Comparison of ENCODE assay signal across 10 mouse cellular contexts in the genomic region with DNA sequence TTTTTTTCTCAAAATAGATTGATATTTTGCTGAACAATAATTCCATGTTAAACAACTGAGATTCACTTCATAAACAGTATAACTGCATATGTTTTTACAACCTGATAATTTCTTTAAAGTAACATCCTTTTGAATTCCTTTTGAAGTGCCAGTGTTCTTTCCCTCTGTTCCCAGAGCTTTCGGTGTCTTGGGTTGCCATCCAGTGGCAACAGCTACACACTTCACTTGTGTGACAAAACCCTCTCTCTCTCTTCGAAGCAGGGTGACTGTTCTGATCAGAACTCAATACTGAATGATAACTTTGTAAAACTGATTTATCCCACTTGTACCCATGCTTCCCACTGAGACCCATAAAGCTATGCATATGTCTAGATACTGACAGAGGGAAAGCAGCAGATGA.
DNase-seq lines count a peak whose midpoint lies in the region; ATAC-seq and TF ChIP-seq lines count a peak whose summit lies in the region.
"Had no signal": no experiment of that assay in that cellular context is flagged by ENCODE, and none has a peak within 500 bp of the region (broad histone marks: within the 10 kb centered on the region; RNA-seq: fewer than 3 reads in every experiment).

No protein-coding gene starts in this region.

- no peaks in the 10 kb centered on the region for H3K9me3 ChIP-seq in hindbrain, embryonic 15.5 days
- no peaks in the 10 kb centered on the region for H3K9me3 ChIP-seq in hindbrain, embryonic 11.5 days (ENCODE audit: control insufficient read depth, low read length)
- no peaks in the 10 kb centered on the region for H3K9me3 ChIP-seq in liver, embryonic 14.5 days (ENCODE audit: control insufficient read depth, low read length)
- no peaks in the 10 kb centered on the region for H3K9me3 ChIP-seq in liver, embryonic 12.5 days (replicated peaks)
- H3K9me3 ChIP-seq in heart, embryonic 10.5 days: no peaks in the 10 kb centered on the region

- H3K9ac ChIP-seq in hindbrain, embryonic 15.5 days: no peak overlapping the region
- H3K9ac ChIP-seq in hindbrain, embryonic 11.5 days (ENCODE audit: low read depth, low read length): no peak overlapping the region
- no peak overlapping the region for H3K9ac ChIP-seq in liver, embryonic 14.5 days (replicated peaks)
- no peak overlapping the region for H3K9ac ChIP-seq in liver, embryonic 12.5 days

- no peaks in the 10 kb centered on the region for H3K4me1 ChIP-seq in hindbrain, embryonic 15.5 days (replicated peaks)
- no peaks in the 10 kb centered on the region for H3K4me1 ChIP-seq in hindbrain, embryonic 11.5 days (replicated peaks; ENCODE audit: control insufficient read depth, insufficient read depth, low read length)
- no peaks in the 10 kb centered on the region for H3K4me1 ChIP-seq in liver, embryonic 14.5 days (replicated peaks; ENCODE audit: control insufficient read depth in 2 of 2, insufficient read depth in 2 of 2, low read length in 1 of 2)
- no peaks in the 10 kb centered on the region for H3K4me1 ChIP-seq in liver, embryonic 12.5 days
- H3K4me1 ChIP-seq in heart, embryonic 10.5 days: no peaks in the 10 kb centered on the region

- DNase-seq in hindbrain, embryonic 11.5 days (ENCODE audit: low spot score): no peak
- no peak for DNase-seq in liver, embryonic 14.5 days (ENCODE audit: low read depth in 3 of 3, low spot score in 3 of 3)
- peak; percentile 55 for DNase-seq in embryo, embryonic 10 days (ENCODE audit: low spot score)
- peak; percentile 35 to 50 for DNase-seq in kidney, postnatal 25 days
- DNase-seq in cerebellum, adult 18-20 months: no peak
- no peak for DNase-seq in heart, embryonic 10.5 days (ENCODE audit: low spot score)
- DNase-seq: gastrocnemius, postnatal 14 days; thymus, adult 2 months had no signal

- no peak for TF ChIP-seq EP300 in liver, embryonic 14.5 days (IDR thresholded peaks at IDR 0.05; ENCODE audit: low read depth)

- no peaks in the 10 kb centered on the region for H3K27me3 ChIP-seq in hindbrain, embryonic 15.5 days
- H3K27me3 ChIP-seq in hindbrain, embryonic 11.5 days (ENCODE audit: control insufficient read depth, insufficient read depth, low read length): no peaks in the 10 kb centered on the region
- H3K27me3 ChIP-seq in liver, embryonic 14.5 days (ENCODE audit: control insufficient read depth, insufficient read depth, low read length): no peaks in the 10 kb centered on the region
- no peaks in the 10 kb centered on the region for H3K27me3 ChIP-seq in liver, embryonic 12.5 days (replicated peaks)
- H3K27me3 ChIP-seq in heart, embryonic 10.5 days (ENCODE audit: insufficient read depth, poor library complexity, severe bottlenecking): no peaks in the 10 kb centered on the region

- no peak overlapping the region for H3K4me2 ChIP-seq in hindbrain, embryonic 15.5 days
- H3K4me2 ChIP-seq in hindbrain, embryonic 11.5 days (replicated peaks; ENCODE audit: low read depth, low read length): no peak overlapping the region
- no peak overlapping the region for H3K4me2 ChIP-seq in liver, embryonic 14.5 days (ENCODE audit: low read depth)
- H3K4me2 ChIP-seq in liver, embryonic 12.5 days: no peak overlapping the region

- WGBS in hindbrain, embryonic 15.5 days: 69% methylated on average over 2 of the region's 2 CpGs
- 63% methylated on average over 2 of the region's 2 CpGs for WGBS in hindbrain, embryonic 11.5 days
- WGBS in liver, embryonic 14.5 days (ENCODE audit: insufficient replicate concordance): 39% methylated on average over 2 of the region's 2 CpGs
- WGBS in liver, embryonic 12.5 days (ENCODE audit: insufficient replicate concordance): 49% methylated on average over 2 of the region's 2 CpGs
- WGBS in heart, embryonic 10.5 days: 55% methylated on average over 2 of the region's 2 CpGs

- no peaks in the 10 kb centered on the region for H3K36me3 ChIP-seq in hindbrain, embryonic 15.5 days
- no peaks in the 10 kb centered on the region for H3K36me3 ChIP-seq in hindbrain, embryonic 11.5 days (ENCODE audit: control insufficient read depth, insufficient read depth, low read length)
- no peaks in the 10 kb centered on the region for H3K36me3 ChIP-seq in liver, embryonic 14.5 days (replicated peaks; ENCODE audit: control insufficient read depth, insufficient read depth, low read depth)
- H3K36me3 ChIP-seq in liver, embryonic 12.5 days: no peaks in the 10 kb centered on the region
- H3K36me3 ChIP-seq in heart, embryonic 10.5 days: no peaks in the 10 kb centered on the region

- ATAC-seq in hindbrain, embryonic 15.5 days (ENCODE audit: low FRiP score, low read depth): peak; percentile 72; the same call in 1 of the 2 replicates
- no peak for ATAC-seq in hindbrain, embryonic 11.5 days (ENCODE audit: low FRiP score)
- no peak for ATAC-seq in liver, embryonic 14.5 days (ENCODE audit: insufficient read depth)
- no peak for ATAC-seq in liver, embryonic 12.5 days

- peak; percentile 4; the same call in 1 of the 2 replicates for TF ChIP-seq CTCF in liver, embryonic 14.5 days (IDR thresholded peaks at IDR 0.05; ENCODE audit: low read depth)

- no peak overlapping the region for H3K27ac ChIP-seq in hindbrain, embryonic 15.5 days (replicated peaks)
- H3K27ac ChIP-seq in hindbrain, embryonic 11.5 days (ENCODE audit: low read depth, low read length): no peak overlapping the region
- no peak overlapping the region for H3K27ac ChIP-seq in liver, embryonic 14.5 days
- no peak overlapping the region for H3K27ac ChIP-seq in liver, embryonic 12.5 days
- no peak overlapping the region for H3K27ac ChIP-seq in heart, embryonic 10.5 days

- no peak overlapping the region for H3K4me3 ChIP-seq in hindbrain, embryonic 15.5 days
- H3K4me3 ChIP-seq in hindbrain, embryonic 11.5 days (ENCODE audit: low read depth, low read length): no peak overlapping the region
- no peak overlapping the region for H3K4me3 ChIP-seq in liver, embryonic 14.5 days (ENCODE audit: insufficient read depth in 1 of 2, low read depth in 2 of 2, low read length in 2 of 2)
- H3K4me3 ChIP-seq in liver, embryonic 12.5 days: no peak overlapping the region
- H3K4me3 ChIP-seq in heart, embryonic 10.5 days: no peak overlapping the region

Comparison
In these comparisons a context has a peak if more than half of its experiments do, and no peak if none do; other contexts are left out.
1. DNase-seq: peak in embryo, embryonic 10 days (single experiment) and kidney, postnatal 25 days (2 of 2); none in hindbrain, embryonic 11.5 days (single experiment), liver, embryonic 14.5 days (0 of 3), cerebellum, adult 18-20 months (0 of 2) and heart, embryonic 10.5 days (single experiment).